Comparison of ENCODE assay signal across 24 mouse cellular contexts in genomic region chr8:126096056-126096455, GRCm38 (mm10).
"Had no signal": no experiment of that assay in that cellular context is flagged by ENCODE, and none has a peak within 500 bp of the region (broad histone marks: within the 10 kb centered on the region; RNA-seq: fewer than 3 reads in every experiment).

No protein-coding gene starts in this region.

- H3K4me1 ChIP-seq: heart, embryonic 12.5 days; hindbrain, embryonic 10.5 days; limb, embryonic 12.5 days had no signal

- H3K9me3 ChIP-seq: hindbrain, embryonic 12.5 days; limb, embryonic 10.5 days; limb, embryonic 12.5 days had no signal

- H3K9ac ChIP-seq: heart, embryonic 12.5 days; hindbrain, embryonic 12.5 days; hindbrain, embryonic 14.5 days; limb, embryonic 12.5 days had no signal

- H3K27me3 ChIP-seq: heart, embryonic 12.5 days; limb, embryonic 12.5 days had no signal

- ATAC-seq: forebrain, embryonic 16.5 days; hindbrain, embryonic 16.5 days; inflammation-experienced regulatory T-cells, adult 6 months; intestine, embryonic 16.5 days had no signal

- H3K36me3 ChIP-seq: heart, embryonic 12.5 days; hindbrain, embryonic 10.5 days; hindbrain, embryonic 12.5 days; limb, embryonic 10.5 days; limb, embryonic 12.5 days had no signal

- H3K4me3 ChIP-seq: gastrocnemius, adult 2 months; heart, adult 2 months; heart, embryonic 12.5 days; hindbrain, embryonic 10.5 days; hindbrain, embryonic 12.5 days; layer of hippocampus, adult 2 months; left cerebral cortex, adult 2 months; limb, embryonic 10.5 days; limb, embryonic 12.5 days had no signal

- DNase-seq: gastrocnemius, adult 2 months; gastrocnemius, postnatal 10 days; gastrocnemius, postnatal 25 days; heart, adult 2 months; heart, postnatal 14 days; heart, postnatal 4 days; kidney, adult 18-20 months; kidney, adult 8-10 months; kidney, postnatal 10 days; kidney, postnatal 4 days; liver had no signal

- H3K4me2 ChIP-seq: heart, embryonic 12.5 days; hindbrain, embryonic 12.5 days; hindbrain, embryonic 14.5 days; limb, embryonic 12.5 days; liver, embryonic 11.5 days had no signal

- H3K27ac ChIP-seq: gastrocnemius, adult 2 months; heart, adult 2 months; hindbrain, embryonic 10.5 days; hindbrain, embryonic 12.5 days; hindbrain, embryonic 14.5 days; limb, embryonic 10.5 days; limb, embryonic 12.5 days had no signal
